Mouse (Mus musculus): Measurements from ENCODE around the gene Gas6. TPM values are rescaled to one million over a fixed set of nuclear protein-coding genes. Genes with fewer than 3 reads are reported as not detected.

The Gas6 gene
- polyA plus RNA-seq, 1 experiment from 2014 or later = 4.5 TPM

DNA sequence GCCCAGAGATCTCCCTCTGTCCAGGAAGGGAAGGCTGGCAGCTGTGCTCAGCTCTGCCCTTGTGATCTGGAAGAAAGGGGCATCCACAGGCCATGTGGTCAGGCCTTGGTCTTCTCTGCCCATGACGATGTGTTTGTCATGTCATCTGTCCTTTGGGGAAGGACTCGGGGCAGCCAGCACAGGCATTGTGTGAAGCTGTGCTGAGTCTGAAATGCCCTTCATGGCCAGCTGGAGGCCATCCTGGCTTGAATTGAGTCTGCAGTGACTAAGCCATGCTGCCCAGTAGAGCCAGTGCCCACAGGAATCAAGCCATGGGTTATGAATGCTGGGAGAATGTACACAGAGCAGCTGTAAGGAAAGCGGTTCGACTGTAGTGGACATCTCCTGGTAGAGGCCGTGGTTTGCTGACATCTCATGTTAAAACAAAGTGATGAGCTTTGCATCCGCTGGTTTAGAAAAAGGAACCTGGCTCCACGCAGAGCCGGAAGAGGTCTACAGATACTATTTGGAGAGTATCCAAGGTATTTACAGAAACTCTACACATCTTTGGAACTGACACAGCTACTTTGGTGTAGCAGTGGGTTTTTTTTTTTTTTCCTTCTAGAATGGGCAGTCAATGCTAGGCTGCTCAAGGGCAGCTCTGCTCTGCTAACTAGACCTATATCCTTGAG, 9.8 kb upstream of the Gas6 start:
- ATAC-seq = no peak
- H3K9me3 ChIP-seq (replicated peaks) = no peaks in the 10 kb centered on the region
- H3K36me3 ChIP-seq = no peaks in the 10 kb centered on the region
- no peak overlapping the region for H3K4me3 ChIP-seq
- H3K27me3 ChIP-seq (replicated peaks) = no peaks in the 10 kb centered on the region; the same call in 1 of the 2 replicates
- no peak overlapping the region for H3K4me2 ChIP-seq
- no peak overlapping the region for H3K9ac ChIP-seq
- 52% methylated on average over 8 of the region's 8 CpGs for WGBS (ENCODE audit: insufficient replicate concordance)
- no peaks in the 10 kb centered on the region for H3K4me1 ChIP-seq
- no peak overlapping the region for H3K27ac ChIP-seq

DNA sequence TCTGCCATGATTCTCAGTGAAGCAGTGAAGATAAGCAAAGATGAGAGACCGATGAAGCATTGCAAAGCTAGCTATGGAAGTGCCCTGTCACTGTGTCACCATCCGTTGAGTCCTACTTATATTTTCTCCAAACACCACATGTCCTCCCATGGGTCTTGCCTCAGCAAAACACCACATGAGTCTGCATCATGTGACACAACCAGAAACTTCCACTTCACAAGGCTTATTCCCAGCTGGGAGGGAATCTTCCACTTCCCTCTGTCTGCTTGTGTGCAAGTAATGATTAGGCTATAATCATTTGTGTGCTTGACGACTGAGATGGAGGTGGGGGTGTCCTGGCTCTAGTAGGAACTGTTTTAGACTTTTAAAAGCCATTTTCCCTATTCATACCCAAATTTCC, 6.9 kb upstream of the Gas6 start:
- H3K4me1 ChIP-seq = no peaks in the 10 kb centered on the region
- WGBS (ENCODE audit: insufficient replicate concordance) = 63% methylated on average over 3 of the region's 3 CpGs
- no peak overlapping the region for H3K4me2 ChIP-seq
- no peak overlapping the region for H3K27ac ChIP-seq
- no peaks in the 10 kb centered on the region for H3K9me3 ChIP-seq (replicated peaks)
- H3K9ac ChIP-seq = no peak overlapping the region
- H3K36me3 ChIP-seq = no peaks in the 10 kb centered on the region
- ATAC-seq = no peak
- peaks cover 1% of the 10 kb centered on the region for H3K27me3 ChIP-seq (replicated peaks)
- no peak overlapping the region for H3K4me3 ChIP-seq

DNA sequence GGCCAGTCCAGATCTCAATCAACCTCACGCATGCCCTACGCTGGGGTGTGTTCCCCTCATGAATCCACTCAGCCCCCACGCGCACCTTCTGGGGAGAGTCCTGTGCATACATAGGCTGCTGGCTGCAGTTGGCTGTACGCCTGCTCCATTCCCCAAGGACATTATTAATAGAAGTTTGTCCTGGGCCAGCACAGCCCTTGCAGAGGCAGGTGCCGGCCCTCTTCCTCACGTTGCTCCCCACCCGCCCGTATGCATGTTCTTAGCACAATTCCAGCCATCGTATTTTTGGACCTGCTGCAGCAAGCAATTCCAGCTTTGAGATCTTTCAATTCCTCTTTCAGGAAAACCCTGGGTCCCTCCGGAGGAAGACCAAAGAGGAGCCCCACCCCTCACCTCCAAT, 1.3 kb downstream of the Gas6 start:
- Histone ChIP-seq H3K27me3 (replicated peaks) (peaks cover 73% of the 10 kb centered on the region), H3K9me3 (replicated peaks) (no peaks in the 10 kb centered on the region), H3K4me3 (no peak overlapping the region), H3K4me2 (no peak overlapping the region), H3K4me1 (peaks cover 11% of the 10 kb centered on the region; the same call in 1 of the 2 replicates), H3K9ac (no peak overlapping the region), H3K27ac (no peak overlapping the region), H3K36me3 (no peaks in the 10 kb centered on the region)
- WGBS (ENCODE audit: insufficient replicate concordance) = 50% methylated on average over 11 of the region's 11 CpGs
- no peak for ATAC-seq

DNA sequence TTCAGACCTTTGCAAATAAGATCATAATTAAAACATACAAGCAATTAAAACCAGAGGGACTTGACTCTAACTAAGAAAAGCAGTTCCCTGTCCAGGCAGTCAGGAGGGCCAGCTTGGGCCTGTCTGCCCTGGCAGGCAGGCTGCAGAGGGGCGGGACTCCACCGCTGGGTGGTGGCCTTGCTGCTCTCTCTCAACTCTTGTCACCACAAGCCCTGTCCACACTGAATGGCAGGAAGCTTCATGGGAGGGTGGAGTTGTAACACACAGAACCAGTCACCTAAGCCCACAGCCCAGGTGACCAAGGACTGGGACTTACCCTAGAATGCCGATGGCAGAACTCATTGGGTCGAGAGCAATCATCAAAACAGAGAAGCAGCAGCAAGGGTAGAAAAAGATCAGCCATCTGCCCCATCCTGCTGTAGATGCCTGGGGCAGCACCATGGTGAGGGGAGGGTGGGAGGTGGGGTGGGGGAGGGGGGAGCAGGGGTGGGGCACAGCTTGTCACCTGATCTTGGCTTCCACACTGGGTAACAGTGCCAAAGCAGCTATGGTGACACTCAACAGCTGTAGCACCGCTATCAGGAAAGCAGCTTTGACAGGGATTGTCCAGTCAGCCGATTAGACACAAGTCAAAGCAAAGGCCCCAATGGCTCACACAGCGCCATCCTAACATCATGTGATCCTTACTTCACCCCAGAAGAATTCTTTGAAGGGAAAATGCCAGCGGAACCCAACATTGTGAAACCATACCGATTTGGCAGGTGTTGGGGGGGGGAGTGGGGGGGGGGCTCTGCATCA, 1.9 kb downstream of the Gas6 start:
- H3K9me3 ChIP-seq (replicated peaks) = no peaks in the 10 kb centered on the region
- no peaks in the 10 kb centered on the region for H3K36me3 ChIP-seq
- H3K4me1 ChIP-seq = peaks cover 11% of the 10 kb centered on the region; the same call in 1 of the 2 replicates
- no peak overlapping the region for H3K27ac ChIP-seq
- 37% methylated on average over 9 of the region's 9 CpGs for WGBS (ENCODE audit: insufficient replicate concordance)
- no peak overlapping the region for H3K9ac ChIP-seq
- ATAC-seq = no peak
- no peak overlapping the region for H3K4me2 ChIP-seq
- peaks cover 73% of the 10 kb centered on the region for H3K27me3 ChIP-seq (replicated peaks)
- H3K4me3 ChIP-seq = no peak overlapping the region

DNA sequence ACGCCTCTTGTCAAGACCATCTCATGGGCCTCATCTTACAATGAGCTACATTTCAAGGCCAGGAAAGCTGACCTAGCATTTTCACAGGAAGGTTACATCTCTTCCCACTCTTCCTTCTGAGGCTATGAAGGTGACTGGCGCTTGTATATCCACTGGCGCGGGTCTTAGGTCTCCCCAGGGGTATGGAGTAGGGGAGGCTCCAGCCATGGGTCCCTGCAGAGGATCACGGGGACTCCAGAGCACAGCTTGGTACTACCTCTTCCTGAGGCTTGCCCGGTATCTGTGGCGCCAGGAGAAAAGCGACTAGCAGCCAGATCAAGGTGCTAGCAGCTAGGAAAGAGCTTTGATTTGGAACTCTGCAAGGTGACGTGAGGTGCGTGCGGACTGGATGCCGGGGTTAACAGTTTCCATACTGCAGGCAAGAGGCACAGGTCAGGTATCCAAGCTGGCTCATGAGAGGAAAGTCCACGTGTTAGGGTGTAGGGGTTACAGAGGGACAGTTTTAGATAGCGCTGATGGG, 2.7 kb downstream of the Gas6 start:
- Histone ChIP-seq H3K4me3 (no peak overlapping the region), H3K4me1 (peaks cover 11% of the 10 kb centered on the region; the same call in 1 of the 2 replicates), H3K9me3 (replicated peaks) (no peaks in the 10 kb centered on the region), H3K27me3 (replicated peaks) (peaks cover 73% of the 10 kb centered on the region), H3K27ac (no peak overlapping the region), H3K9ac (no peak overlapping the region), H3K4me2 (no peak overlapping the region), H3K36me3 (no peaks in the 10 kb centered on the region)
- WGBS (ENCODE audit: insufficient replicate concordance) = 69% methylated on average over 14 of the region's 14 CpGs
- no peak for ATAC-seq

DNA sequence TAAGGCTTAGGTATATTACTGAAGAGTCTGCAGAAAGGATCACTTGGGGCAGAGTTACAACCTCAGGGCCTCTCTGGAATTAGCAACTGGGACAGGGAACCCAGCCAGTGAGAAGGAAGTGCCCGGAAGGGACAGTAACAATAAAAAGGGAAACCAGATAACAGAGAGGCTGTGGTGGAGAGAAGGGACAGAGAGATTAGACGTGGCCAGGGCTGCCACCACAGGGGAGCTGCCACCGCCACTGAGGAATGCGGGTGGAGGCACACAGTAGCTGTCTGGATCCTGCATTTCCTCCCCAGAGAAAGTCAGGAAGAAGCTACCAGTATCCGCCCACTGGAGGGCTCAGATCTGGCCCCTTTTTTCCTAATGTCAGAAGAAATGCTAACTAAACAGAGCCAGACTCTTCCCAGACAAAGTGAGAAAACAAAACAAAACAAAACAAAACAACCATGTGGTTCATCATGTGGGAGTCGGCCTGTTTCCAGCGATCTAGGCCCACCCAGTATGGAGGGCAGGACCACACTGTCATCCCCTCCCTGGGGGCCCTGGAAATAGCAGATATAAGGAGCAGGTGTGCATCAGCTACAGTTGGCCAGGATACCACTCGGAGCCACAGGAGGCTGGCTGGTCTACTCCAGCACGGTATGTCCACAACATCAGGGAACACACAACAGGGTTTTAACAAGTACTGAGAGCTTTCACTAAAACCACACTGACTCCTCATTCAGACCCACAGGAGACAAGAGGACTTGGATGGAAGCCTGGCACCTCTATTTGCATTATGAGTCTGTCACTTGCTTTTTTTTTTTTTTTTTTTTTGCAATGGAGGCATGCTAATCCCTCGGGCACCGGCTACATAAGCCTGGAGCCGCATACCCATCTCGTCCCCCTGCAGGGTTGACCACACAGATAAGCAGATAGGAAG, 4.0 kb downstream of the Gas6 start:
- Histone ChIP-seq H3K4me2 (no peak overlapping the region), H3K36me3 (no peaks in the 10 kb centered on the region), H3K4me3 (no peak overlapping the region), H3K9me3 (replicated peaks) (no peaks in the 10 kb centered on the region), H3K27me3 (replicated peaks) (peaks cover 63% of the 10 kb centered on the region), H3K27ac (no peak overlapping the region), H3K9ac (no peak overlapping the region), H3K4me1 (peaks cover 11% of the 10 kb centered on the region; the same call in 1 of the 2 replicates)
- WGBS (ENCODE audit: insufficient replicate concordance) = 15% methylated on average over 13 of the region's 13 CpGs
- ATAC-seq = no peak

DNA sequence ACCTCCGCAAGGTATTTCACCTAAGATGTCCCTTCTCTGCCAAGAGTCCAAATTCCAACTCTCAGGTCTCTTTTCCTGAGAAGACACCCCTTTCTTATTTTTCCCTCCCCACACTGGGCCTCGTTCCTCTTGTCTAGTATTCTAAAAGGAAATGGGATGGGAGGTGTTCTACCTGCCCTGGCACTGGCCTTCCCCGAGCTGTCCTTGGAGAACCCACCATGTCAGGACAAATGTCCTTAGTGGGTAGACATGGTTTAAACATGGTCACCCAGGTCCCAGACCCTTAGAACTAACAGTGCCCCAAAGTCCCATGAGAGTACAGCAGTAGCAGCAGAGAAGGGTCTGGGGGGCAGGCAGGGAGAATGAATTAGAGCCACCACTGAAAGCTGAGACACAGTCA, 4.9 kb downstream of the Gas6 start:
- WGBS (ENCODE audit: insufficient replicate concordance) = 56% methylated on average over 3 of the region's 3 CpGs
- Histone ChIP-seq H3K4me1 (peaks cover 10% of the 10 kb centered on the region; the same call in 1 of the 2 replicates), H3K9me3 (replicated peaks) (no peaks in the 10 kb centered on the region), H3K27me3 (replicated peaks) (peaks cover 54% of the 10 kb centered on the region), H3K9ac (no peak overlapping the region), H3K27ac (no peak overlapping the region), H3K4me2 (no peak overlapping the region), H3K4me3 (no peak overlapping the region), H3K36me3 (no peaks in the 10 kb centered on the region)
- no peak for ATAC-seq

DNA sequence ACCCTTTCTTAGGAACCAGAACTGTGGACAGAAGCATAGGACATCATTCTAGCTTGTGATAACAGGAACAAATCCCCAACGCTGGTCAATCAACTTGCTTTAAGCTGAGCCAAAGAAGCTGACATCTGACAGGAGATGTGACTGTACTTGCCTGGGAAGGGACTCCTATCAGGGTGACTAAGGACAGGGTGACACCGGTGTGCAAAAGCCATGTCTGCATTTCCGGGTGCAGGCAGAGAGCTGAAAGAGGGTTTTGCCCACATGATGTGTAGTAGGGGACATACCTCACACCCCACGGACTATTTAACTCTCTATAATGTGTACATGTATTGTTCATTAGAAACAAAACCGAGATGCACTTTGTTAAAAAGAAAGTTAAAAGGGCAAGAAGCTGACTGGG, 11.1 kb downstream of the Gas6 start:
- WGBS (ENCODE audit: insufficient replicate concordance) = 68% methylated on average over 5 of the region's 5 CpGs
- no peaks in the 10 kb centered on the region for H3K36me3 ChIP-seq
- no peak overlapping the region for H3K9ac ChIP-seq
- no peaks in the 10 kb centered on the region for H3K9me3 ChIP-seq (replicated peaks)
- no peaks in the 10 kb centered on the region for H3K4me1 ChIP-seq
- ATAC-seq = no peak
- H3K4me2 ChIP-seq = no peak overlapping the region
- no peak overlapping the region for H3K27ac ChIP-seq
- H3K4me3 ChIP-seq = no peak overlapping the region
- 0 out of 2 replicates have a peak, but pooled peaks cover under 1% of the 10 kb centered on the region for H3K27me3 ChIP-seq (replicated peaks)

DNA sequence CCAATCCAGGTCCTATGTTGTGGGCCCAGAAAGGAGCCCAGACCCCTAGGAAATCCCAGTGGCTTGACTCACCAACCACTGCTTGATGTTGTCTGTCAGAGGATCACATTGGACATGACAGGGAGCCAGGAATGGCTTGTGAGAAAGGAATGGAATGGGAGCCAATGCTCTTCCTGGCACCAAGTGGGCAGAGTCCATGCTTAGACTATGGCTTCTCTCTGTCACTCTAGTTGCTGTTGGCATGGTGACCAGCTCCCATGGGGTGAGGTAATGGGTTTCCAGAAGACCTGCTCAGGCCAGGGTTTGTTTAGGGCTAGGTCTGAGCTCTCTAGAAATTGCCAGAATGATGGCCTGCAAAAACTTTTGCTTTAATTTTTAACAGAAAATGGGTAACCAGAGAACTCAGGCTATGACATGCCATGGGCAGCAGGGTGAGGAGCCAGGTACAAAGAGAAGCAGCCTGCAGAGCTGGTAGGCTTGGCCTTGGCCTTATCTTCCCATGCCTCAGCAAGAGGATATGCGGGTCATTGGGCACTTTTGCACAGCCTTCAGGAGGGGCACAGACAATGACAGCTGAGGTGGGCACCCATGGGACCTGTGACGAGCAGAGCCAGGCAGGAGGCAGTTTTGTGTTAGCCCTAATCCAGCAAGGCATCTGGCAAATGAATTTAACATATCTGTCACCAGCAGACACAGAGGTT, 12.0 kb downstream of the Gas6 start:
- Histone ChIP-seq H3K4me3 (no peak overlapping the region), H3K4me2 (no peak overlapping the region), H3K27ac (no peak overlapping the region), H3K36me3 (no peaks in the 10 kb centered on the region), H3K9ac (no peak overlapping the region), H3K9me3 (replicated peaks) (no peaks in the 10 kb centered on the region), H3K27me3 (replicated peaks) (no peaks in the 10 kb centered on the region), H3K4me1 (no peaks in the 10 kb centered on the region)
- 54% methylated on average over 2 of the region's 2 CpGs for WGBS (ENCODE audit: insufficient replicate concordance)
- ATAC-seq = no peak

DNA sequence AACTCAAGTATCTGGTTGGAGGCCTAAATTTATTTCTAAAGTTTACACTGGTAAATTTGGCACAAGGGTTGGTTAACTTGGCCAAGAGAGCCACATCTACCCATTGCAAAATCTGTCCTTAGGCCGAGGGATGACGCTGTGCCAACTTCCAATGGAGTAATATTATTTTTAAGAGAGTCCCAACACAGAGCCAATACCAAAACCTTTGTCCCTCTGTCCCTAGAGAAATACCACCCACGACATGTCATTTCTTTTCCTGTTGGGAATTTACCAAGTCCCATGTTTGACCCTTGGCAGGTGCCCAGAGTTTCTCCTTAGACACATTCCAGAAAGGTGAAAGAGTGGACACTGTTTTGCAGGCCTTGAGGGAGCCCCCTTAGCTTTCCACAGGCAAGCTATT, 12.7 kb downstream of the Gas6 start:
- no peaks in the 10 kb centered on the region for H3K27me3 ChIP-seq (replicated peaks)
- H3K27ac ChIP-seq = no peak overlapping the region
- no peaks in the 10 kb centered on the region for H3K4me1 ChIP-seq
- H3K4me2 ChIP-seq = no peak overlapping the region
- no peak overlapping the region for H3K4me3 ChIP-seq
- H3K36me3 ChIP-seq = no peaks in the 10 kb centered on the region
- WGBS (ENCODE audit: insufficient replicate concordance) = 66% methylated on average over 3 of the region's 3 CpGs
- ATAC-seq = no peak
- no peaks in the 10 kb centered on the region for H3K9me3 ChIP-seq (replicated peaks)
- no peak overlapping the region for H3K9ac ChIP-seq

DNA sequence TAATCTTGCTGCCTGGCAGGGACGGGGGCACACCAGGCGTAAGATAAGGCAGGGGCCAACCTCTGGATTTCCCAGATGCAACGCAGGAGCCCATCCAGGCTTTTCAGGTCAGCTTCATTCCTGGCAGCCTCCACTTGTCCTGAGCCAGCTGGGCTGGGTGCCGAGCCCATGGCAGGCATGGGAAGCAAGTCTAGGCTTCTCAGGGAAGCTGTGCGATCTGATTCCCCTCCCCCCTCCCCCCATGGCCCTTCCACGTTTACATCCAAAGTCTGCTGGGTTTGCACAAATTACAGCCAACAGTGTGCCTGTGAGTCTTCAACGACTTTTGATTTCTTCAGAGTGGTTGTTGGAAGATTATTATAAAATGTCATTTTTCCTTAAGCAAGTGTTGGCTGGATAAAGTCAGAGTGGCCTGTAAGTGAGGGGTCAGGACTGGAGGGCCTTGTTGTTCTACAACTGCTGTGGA, 13.2 kb downstream of the Gas6 start:
- no peak overlapping the region for H3K27ac ChIP-seq
- no peak overlapping the region for H3K4me3 ChIP-seq
- no peaks in the 10 kb centered on the region for H3K4me1 ChIP-seq
- no peaks in the 10 kb centered on the region for H3K36me3 ChIP-seq
- no peaks in the 10 kb centered on the region for H3K27me3 ChIP-seq (replicated peaks)
- H3K9ac ChIP-seq = no peak overlapping the region
- no peak for ATAC-seq
- H3K4me2 ChIP-seq = no peak overlapping the region
- H3K9me3 ChIP-seq (replicated peaks) = no peaks in the 10 kb centered on the region
- WGBS (ENCODE audit: insufficient replicate concordance) = 58% methylated on average over 7 of the region's 7 CpGs

Data from liver, embryonic 12.5 days (tissue).